17 mouse cellular contexts compared by ENCODE assay signal in the genomic region with DNA sequence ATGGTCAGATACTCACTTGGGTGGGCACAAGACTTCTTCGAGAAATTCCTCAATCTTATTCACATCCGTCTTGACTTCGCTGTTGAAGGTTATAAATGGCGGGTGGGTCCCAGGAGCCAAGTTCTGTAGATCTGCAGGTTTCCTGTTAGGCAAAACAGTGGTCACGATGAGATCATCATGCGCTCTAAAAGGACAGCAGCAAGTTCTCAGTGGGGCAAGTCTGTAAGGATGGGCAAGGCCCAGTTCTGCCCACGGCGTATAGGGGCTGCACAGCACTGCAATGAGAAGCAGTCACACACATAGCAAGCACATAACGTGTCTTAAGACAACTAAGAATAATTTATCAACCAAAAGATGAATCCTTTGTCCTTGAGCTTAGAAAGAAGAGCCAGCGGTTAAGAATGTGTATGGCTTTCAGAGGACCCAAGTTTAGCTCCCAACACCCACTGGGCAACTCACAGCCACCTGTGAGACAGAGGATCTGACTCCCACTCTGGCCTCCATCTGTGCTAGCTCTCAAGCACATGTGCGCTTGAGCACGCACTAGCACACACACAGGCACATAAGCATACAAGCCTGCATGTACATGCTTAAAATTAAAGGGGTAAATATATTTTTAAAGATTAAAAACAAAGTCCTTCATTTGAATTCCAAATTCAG. TPM values are rescaled to one million over a fixed set of nuclear protein-coding genes. Genes with fewer than 3 reads are reported as not detected.
A peak's percentile ranks its signal among the peaks of the same experiment; 100 is the strongest.
DNase-seq lines count a peak whose midpoint lies in the region; ATAC-seq and TF ChIP-seq lines count a peak whose summit lies in the region.
"Had no signal": no experiment of that assay in that cellular context is flagged by ENCODE, and none has a peak within 500 bp of the region (broad histone marks: within the 10 kb centered on the region; RNA-seq: fewer than 3 reads in every experiment).

No protein-coding gene starts in this region.

- DNase-seq in heart, adult 8-10 months (ENCODE audit: low spot score) = no peak
- no peak for DNase-seq in liver
- peak; percentile 39 to 58 for DNase-seq in spleen, adult 2 months (ENCODE audit: low read depth in 1 of 2, low spot score in 2 of 2)
- DNase-seq in spleen, postnatal 4 days (ENCODE audit: low spot score in 2 of 2) = no peak
- no peak for DNase-seq in frontal cortex, postnatal 36 days (ENCODE audit: low spot score in 2 of 2)
- DNase-seq: adrenal gland, postnatal 36 days; cerebellum, postnatal 36 days; forebrain, postnatal 0 days; kidney, adult 18-20 months had no signal

- no peak for TF ChIP-seq POLR2A in spleen, adult 2 months (IDR thresholded peaks at IDR 0.05; ENCODE audit: low read depth, low read length)
- TF ChIP-seq POLR2A in olfactory bulb, adult 2 months (IDR thresholded peaks at IDR 0.05; ENCODE audit: insufficient read depth, low read depth, low read length) = no peak

- peaks cover 16% of the 10 kb centered on the region for H3K36me3 ChIP-seq in heart, embryonic 11.5 days (ENCODE audit: control insufficient read depth, insufficient read depth, low read length)
- H3K36me3 ChIP-seq in liver, embryonic 12.5 days = peaks cover 78% of the 10 kb centered on the region
- peaks cover 11% of the 10 kb centered on the region for H3K36me3 ChIP-seq in spleen, adult 2 months (ENCODE audit: control insufficient read depth, insufficient read depth, low read length)

- no peak overlapping the region for H3K4me3 ChIP-seq in heart, embryonic 11.5 days (ENCODE audit: low read depth, low read length)
- H3K4me3 ChIP-seq in liver, embryonic 12.5 days = no peak overlapping the region
- H3K4me3 ChIP-seq in spleen, adult 2 months (ENCODE audit: extremely low read depth, insufficient read depth, insufficient read length) = no peak overlapping the region
- H3K4me3 ChIP-seq in olfactory bulb, adult 2 months (ENCODE audit: insufficient read depth, low read depth, low read length) = no peak overlapping the region
- H3K4me3 ChIP-seq: embryonic facial prominence, embryonic 12.5 days; hindbrain, embryonic 15.5 days; limb, embryonic 12.5 days; neural tube, embryonic 13.5 days had no signal

- H3K4me2 ChIP-seq in heart, embryonic 11.5 days = no peak overlapping the region
- no peak overlapping the region for H3K4me2 ChIP-seq in liver, embryonic 12.5 days
- H3K4me2 ChIP-seq: embryonic facial prominence, embryonic 12.5 days; hindbrain, embryonic 15.5 days; limb, embryonic 12.5 days; neural tube, embryonic 13.5 days had no signal

- H3K27me3 ChIP-seq in heart, embryonic 11.5 days (ENCODE audit: control insufficient read depth, insufficient read depth, low read length) = no peaks in the 10 kb centered on the region
- no peaks in the 10 kb centered on the region for H3K27me3 ChIP-seq in liver, embryonic 12.5 days (replicated peaks)
- H3K27me3 ChIP-seq in spleen, adult 2 months (ENCODE audit: control insufficient read depth, insufficient read depth, low read length) = no peaks in the 10 kb centered on the region
- H3K27me3 ChIP-seq: embryonic facial prominence, embryonic 12.5 days; hindbrain, embryonic 15.5 days; limb, embryonic 12.5 days; neural tube, embryonic 13.5 days; Patski had no signal

- peaks cover 20% of the 10 kb centered on the region for H3K4me1 ChIP-seq in heart, embryonic 11.5 days (ENCODE audit: control insufficient read depth, insufficient read depth, low read length)
- H3K4me1 ChIP-seq in liver, embryonic 12.5 days = peaks cover 36% of the 10 kb centered on the region; the same call in 1 of the 2 replicates
- H3K4me1 ChIP-seq in spleen, adult 2 months (ENCODE audit: control insufficient read depth, insufficient read depth, insufficient read length) = peaks cover 24% of the 10 kb centered on the region
- H3K4me1 ChIP-seq in olfactory bulb, adult 2 months (ENCODE audit: control insufficient read depth, insufficient read depth, low read length) = peaks cover 24% of the 10 kb centered on the region

- 0 out of 2 replicates have a peak overlapping the region, but pooled peaks have one; percentile 1 for H3K27ac ChIP-seq in heart, embryonic 11.5 days (ENCODE audit: low read depth, low read length)
- 0 out of 2 replicates have a peak overlapping the region, but pooled peaks have one; percentile 27 for H3K27ac ChIP-seq in liver, embryonic 12.5 days
- H3K27ac ChIP-seq in spleen, adult 2 months (ENCODE audit: insufficient read depth, low read length) = no peak overlapping the region
- peak overlapping the region; percentile 64; the same call in 1 of the 2 replicates for H3K27ac ChIP-seq in olfactory bulb, adult 2 months (ENCODE audit: insufficient read depth, low read depth, low read length)
- H3K27ac ChIP-seq: embryonic facial prominence, embryonic 12.5 days; hindbrain, embryonic 15.5 days; limb, embryonic 12.5 days; neural tube, embryonic 13.5 days had no signal

- no peak for TF ChIP-seq CTCF in spleen, adult 2 months (IDR thresholded peaks at IDR 0.05; ENCODE audit: extremely low read depth, insufficient read depth, insufficient read length, insufficient replicate concordance)
- no peak for TF ChIP-seq CTCF in olfactory bulb, adult 2 months (IDR thresholded peaks at IDR 0.05; ENCODE audit: insufficient read depth, low read depth, low read length)

- no peak overlapping the region for H3K9ac ChIP-seq in heart, embryonic 11.5 days (ENCODE audit: low read depth, low read length)
- H3K9ac ChIP-seq in liver, embryonic 12.5 days = no peak overlapping the region
- H3K9ac ChIP-seq: embryonic facial prominence, embryonic 12.5 days; forebrain, postnatal 0 days; hindbrain, embryonic 15.5 days; limb, embryonic 12.5 days; neural tube, embryonic 13.5 days had no signal

- H3K9me3 ChIP-seq in heart, embryonic 11.5 days (replicated peaks; ENCODE audit: control insufficient read depth, low read length) = no peaks in the 10 kb centered on the region
- no peaks in the 10 kb centered on the region for H3K9me3 ChIP-seq in liver, embryonic 12.5 days (replicated peaks)
- H3K9me3 ChIP-seq: embryonic facial prominence, embryonic 12.5 days; hindbrain, embryonic 15.5 days; limb, embryonic 12.5 days; neural tube, embryonic 13.5 days had no signal

- ATAC-seq in heart, embryonic 11.5 days (replicated peaks; ENCODE audit: insufficient number of reproducible peaks, low FRiP score, low TSS enrichment) = no peak
- no peak for ATAC-seq in liver, embryonic 12.5 days
- ATAC-seq: forebrain, postnatal 0 days; Patski had no signal

- WGBS in heart, embryonic 11.5 days (ENCODE audit: insufficient replicate concordance) = 91% methylated on average over 12 of the region's 12 CpGs
- 80% methylated on average over 12 of the region's 12 CpGs for WGBS in liver, embryonic 12.5 days (ENCODE audit: insufficient replicate concordance)
- WGBS in spleen, adult 2 months = 43% methylated on average over 12 of the region's 12 CpGs
- WGBS in olfactory bulb, adult 2 months = 87% methylated on average over 12 of the region's 12 CpGs

RNA-seq across cellular contexts. Expression of gene Clic4, which starts 46.5 kb away (rescaled TPM):
- 156 and 251 TPM in 2 replicates for polyA plus RNA-seq in heart, embryonic 11.5 days (2014; fragmentation: Nextera tagmentation; extraction: Ambion mirVana)
- 100 to 1,000 TPM; 236 to 258 (median 249) TPM for total RNA-seq in heart, adult 8-10 months (2022)
- polyA plus RNA-seq in liver, embryonic 12.5 days (2016; fragmentation: Nextera tagmentation; extraction: Ambion mirVana) = 161 and 169 TPM in 2 replicates
- polyA plus RNA-seq in spleen, adult 2 months (2012; rRNA removed) = 34.7 and 40.8 TPM in 2 replicates
- not detected in 2 replicates for polyA plus RNA-seq in olfactory bulb, adult 2 months (2012; ENCODE audit: insufficient read depth, insufficient read length, low replicate concordance, missing spikeins)

Comparison
In these comparisons a context has a peak if more than half of its experiments do, and no peak if none do; other contexts are left out.
1. DNase-seq: peak in spleen, adult 2 months (2 of 2); none in heart, adult 8-10 months (single experiment), liver (single experiment), spleen, postnatal 4 days (0 of 2) and frontal cortex, postnatal 36 days (0 of 2).